Mouse (Mus musculus) embryonic fibroblast, embryonic 13.5 days (primary cell): ENCODE measurements around the gene Myom1.

Source experiments
- CTCF ChIP-seq: IDR thresholded peaks from 2 replicates; pipeline ENCODE4 v1.5.1; 2011; ENCODE audit warnings: mild to moderate bottlenecking, control low read depth, low read length, moderate library complexity, borderline replicate concordance; ENCODE audit not compliant: insufficient read depth
- POLR2A ChIP-seq: IDR thresholded peaks from 2 replicates; pipeline ENCODE4 v1.6.1; 2011; ENCODE audit warnings: low read depth, mild to moderate bottlenecking, control low read depth, low read length, moderate library complexity

DNA sequence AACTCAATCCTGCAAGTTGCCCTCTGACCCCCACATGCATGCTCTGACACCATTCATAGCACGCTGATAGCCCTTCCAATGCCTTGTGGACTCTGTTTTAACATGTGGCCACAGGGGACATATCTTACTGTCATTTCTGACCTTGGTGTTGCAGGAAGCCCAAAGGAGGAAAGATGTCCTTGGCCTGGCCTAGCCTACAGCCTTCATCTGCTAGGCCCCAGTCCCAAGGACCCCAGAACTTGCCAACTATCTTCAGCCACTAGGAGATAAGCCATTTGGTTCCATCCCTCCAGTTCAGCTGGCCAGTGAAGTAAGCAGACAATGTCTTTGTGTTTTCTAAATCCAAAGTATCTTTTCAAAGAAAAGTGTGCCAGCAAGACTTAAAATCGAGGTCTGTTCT lies 37.2 kb upstream of the Myom1 start:
- TF ChIP-seq CTCF (no peak), POLR2A (no peak)
